Mouse (Mus musculus): ENCODE data around the gene Atg101. TPM values are rescaled to one million over a fixed set of nuclear protein-coding genes. Genes with fewer than 3 reads are reported as not detected.

Gene Atg101
- total RNA-seq, 1 experiment = 116 TPM

DNA sequence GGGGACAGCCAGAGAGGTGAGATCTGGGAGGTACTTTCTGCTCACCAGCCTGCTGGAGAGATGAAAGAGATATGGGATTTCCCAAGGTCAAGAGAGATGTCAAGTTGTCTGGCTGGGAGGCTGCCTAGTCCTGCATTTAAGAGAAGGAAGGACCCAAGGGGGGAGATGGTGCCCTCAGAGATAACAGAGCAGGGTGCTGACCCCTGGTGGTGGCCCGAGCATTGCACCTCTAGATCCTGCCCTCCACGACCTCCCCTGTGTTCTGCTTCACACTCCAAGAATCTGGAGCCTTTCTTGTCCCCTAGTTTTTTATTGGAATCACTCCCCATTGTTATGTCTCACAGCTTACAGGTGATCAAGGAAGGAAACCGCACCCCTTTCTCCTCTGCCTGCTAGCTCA, 47.2 kb upstream of the Atg101 start:
- in situ Hi-C loops (cut with MboI; ENCODE audit: low sequenced_read_pairs in 2 of 2, unreplicated experiment in 2 of 2) = no loop called here
- H3K27ac ChIP-seq (ENCODE audit: insufficient read depth, low read depth, low read length, poor library complexity, severe bottlenecking) = no peak overlapping the region
- peak; percentile 65 for DNase-seq (ENCODE audit: low read depth, low spot score)
- TF ChIP-seq MAFK (IDR thresholded peaks at IDR 0.05; ENCODE audit: insufficient read depth, low read depth, low read length) (no peak), ZNF384 (IDR thresholded peaks at IDR 0.05; ENCODE audit: low read depth, low read length) (no peak), HCFC1 (IDR thresholded peaks at IDR 0.05; ENCODE audit: borderline replicate concordance, insufficient read depth, low read length) (no peak), ZC3H11A (IDR thresholded peaks at IDR 0.05; ENCODE audit: borderline replicate concordance, low read depth, low read length) (no peak)
- H3K9me3 ChIP-seq (ENCODE audit: control insufficient read depth, insufficient read depth, low read depth, low read length) = no peaks in the 10 kb centered on the region
- no peak overlapping the region for H3K9ac ChIP-seq (ENCODE audit: insufficient read depth, low read depth, low read length, poor library complexity, severe bottlenecking)
- H3K36me3 ChIP-seq (ENCODE audit: control insufficient read depth, insufficient read depth, low read length, poor library complexity, severe bottlenecking) = peaks cover 3% of the 10 kb centered on the region; the same call in 1 of the 2 replicates
- no peak overlapping the region for H3K4me3 ChIP-seq (ENCODE audit: insufficient read depth in 1 of 2, low read depth in 1 of 2, low read length in 2 of 2, poor library complexity in 1 of 2, severe bottlenecking in 1 of 2)
- peaks cover 5 to 43% of the 10 kb centered on the region in 2 experiments for H3K4me1 ChIP-seq (ENCODE audit: control insufficient read depth in 2 of 2, insufficient read depth in 2 of 2, low read length in 2 of 2, poor library complexity in 1 of 2)

DNA sequence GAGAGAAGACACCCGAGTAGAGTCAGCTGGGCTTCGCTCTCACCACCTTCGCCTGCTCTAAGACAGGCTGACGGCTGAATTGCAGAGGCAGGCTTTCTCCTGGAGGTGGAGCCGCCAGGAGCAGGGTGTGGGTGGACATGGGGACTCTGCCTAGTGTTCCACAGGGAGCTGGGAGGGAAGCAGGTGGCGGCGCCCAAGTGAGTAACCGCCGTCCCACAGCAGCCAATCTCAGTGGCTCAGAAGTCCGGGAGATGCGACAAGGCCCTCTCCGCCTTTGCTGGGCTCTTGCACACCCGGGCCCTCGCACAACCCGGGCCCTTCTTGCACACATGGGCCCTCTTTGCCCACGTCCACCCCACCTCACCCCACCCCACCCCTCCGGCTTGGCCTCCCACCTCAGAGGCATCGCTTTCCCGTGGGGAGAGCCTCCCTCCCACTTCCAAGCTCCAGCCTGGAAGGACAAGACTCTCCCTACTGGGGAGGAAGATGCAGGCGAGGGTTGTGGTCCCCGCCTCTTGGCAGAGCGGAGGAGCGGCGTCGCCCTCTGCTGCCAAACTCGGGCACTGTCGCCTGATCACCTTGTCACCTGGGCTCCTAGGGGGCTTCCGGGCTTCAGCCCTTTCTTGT, 45.1 kb upstream of the Atg101 start:
- in situ Hi-C loops (cut with MboI; ENCODE audit: low sequenced_read_pairs in 2 of 2, unreplicated experiment in 2 of 2) = no loop called here
- H3K4me1 ChIP-seq (ENCODE audit: control insufficient read depth in 2 of 2, insufficient read depth in 2 of 2, low read length in 2 of 2, poor library complexity in 1 of 2) = peaks cover 0 to 31% of the 10 kb centered on the region in 2 experiments
- peak overlapping the region; percentile 9; the same call in 1 of the 2 replicates for H3K9ac ChIP-seq (ENCODE audit: insufficient read depth, low read depth, low read length, poor library complexity, severe bottlenecking)
- peak overlapping the region; percentile 51 to 55 for H3K4me3 ChIP-seq (ENCODE audit: insufficient read depth in 1 of 2, low read depth in 1 of 2, low read length in 2 of 2, poor library complexity in 1 of 2, severe bottlenecking in 1 of 2)
- H3K9me3 ChIP-seq (ENCODE audit: control insufficient read depth, insufficient read depth, low read depth, low read length) = no peaks in the 10 kb centered on the region
- DNase-seq (ENCODE audit: low read depth, low spot score) = peak; percentile 69
- no peak for TF ChIP-seq ZC3H11A (IDR thresholded peaks at IDR 0.05; ENCODE audit: borderline replicate concordance, low read depth, low read length)
- TF ChIP-seq CHD2 (IDR thresholded peaks at IDR 0.05; ENCODE audit: low read depth, low read length) = no peak
- TF ChIP-seq HCFC1 (IDR thresholded peaks at IDR 0.05; ENCODE audit: borderline replicate concordance, insufficient read depth, low read length) = no peak
- no peak for TF ChIP-seq ZNF384 (IDR thresholded peaks at IDR 0.05; ENCODE audit: low read depth, low read length)
- no peak for TF ChIP-seq MAFK (IDR thresholded peaks at IDR 0.05; ENCODE audit: insufficient read depth, low read depth, low read length)
- H3K27ac ChIP-seq (ENCODE audit: insufficient read depth, low read depth, low read length, poor library complexity, severe bottlenecking) = no peak overlapping the region
- H3K36me3 ChIP-seq (ENCODE audit: control insufficient read depth, insufficient read depth, low read length, poor library complexity, severe bottlenecking) = no peaks in the 10 kb centered on the region

DNA sequence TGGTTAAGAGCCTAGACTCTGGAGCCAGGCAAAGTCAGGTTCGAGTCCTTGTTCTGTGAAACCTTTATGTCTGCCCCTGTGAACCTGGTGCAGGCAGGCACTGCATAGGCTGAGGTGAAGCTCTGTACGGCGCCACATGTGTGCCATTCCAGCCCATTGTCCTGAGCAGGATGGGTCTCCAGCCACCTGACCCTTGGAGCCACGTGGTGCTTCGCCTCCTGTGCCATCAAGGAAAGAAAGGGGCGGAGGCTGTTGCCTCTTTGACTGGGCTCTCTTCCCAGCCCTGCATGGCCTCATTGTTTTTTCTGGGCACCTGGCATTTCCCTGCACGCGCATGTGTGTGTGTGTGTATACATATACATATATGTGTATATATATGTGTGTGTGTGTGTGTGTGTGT, 44.3 kb upstream of the Atg101 start:
- Histone ChIP-seq H3K36me3 (ENCODE audit: control insufficient read depth, insufficient read depth, low read length, poor library complexity, severe bottlenecking) (no peaks in the 10 kb centered on the region), H3K9ac (ENCODE audit: insufficient read depth, low read depth, low read length, poor library complexity, severe bottlenecking) (no peak overlapping the region; the same call in 1 of the 2 replicates), H3K27ac (ENCODE audit: insufficient read depth, low read depth, low read length, poor library complexity, severe bottlenecking) (no peak overlapping the region), H3K9me3 (ENCODE audit: control insufficient read depth, insufficient read depth, low read depth, low read length) (no peaks in the 10 kb centered on the region), H3K4me3 (ENCODE audit: insufficient read depth in 1 of 2, low read depth in 1 of 2, low read length in 2 of 2, poor library complexity in 1 of 2, severe bottlenecking in 1 of 2) (no peak overlapping the region), H3K4me1 (ENCODE audit: control insufficient read depth in 2 of 2, insufficient read depth in 2 of 2, low read length in 2 of 2, poor library complexity in 1 of 2) (peaks cover 0 to 27% of the 10 kb centered on the region in 2 experiments; a peak in 3 of 4 replicates)
- TF ChIP-seq ZC3H11A (IDR thresholded peaks at IDR 0.05; ENCODE audit: borderline replicate concordance, low read depth, low read length) (no peak), MAFK (IDR thresholded peaks at IDR 0.05; ENCODE audit: insufficient read depth, low read depth, low read length) (no peak), HCFC1 (IDR thresholded peaks at IDR 0.05; ENCODE audit: borderline replicate concordance, insufficient read depth, low read length) (no peak), ZNF384 (IDR thresholded peaks at IDR 0.05; ENCODE audit: low read depth, low read length) (no peak), CHD2 (IDR thresholded peaks at IDR 0.05; ENCODE audit: low read depth, low read length) (no peak)
- DNase-seq (ENCODE audit: low read depth, low spot score) = no peak
- in situ Hi-C loops (cut with MboI; ENCODE audit: low sequenced_read_pairs in 2 of 2, unreplicated experiment in 2 of 2) = no loop called here

DNA sequence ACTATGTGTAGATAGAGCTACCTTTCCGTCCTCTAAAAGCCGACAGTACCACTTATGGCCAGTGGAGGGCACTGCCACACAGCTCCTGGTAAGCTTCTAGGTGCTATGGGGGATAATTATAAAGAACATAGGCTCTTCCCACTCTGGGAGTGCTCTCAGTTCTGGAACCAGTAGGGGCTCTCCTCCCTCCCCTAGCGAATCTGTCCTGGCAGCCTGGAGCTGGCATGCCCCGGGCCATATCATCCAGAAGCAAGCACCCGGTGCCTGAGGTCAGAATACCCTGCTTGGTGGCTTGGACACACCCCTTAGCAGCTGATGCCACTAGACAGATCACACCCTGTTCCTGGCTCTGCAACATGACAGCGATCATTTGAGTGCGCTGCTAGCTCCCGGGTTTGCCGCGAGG, 43.3 kb upstream of the Atg101 start:
- H3K4me1 ChIP-seq (ENCODE audit: control insufficient read depth in 2 of 2, insufficient read depth in 2 of 2, low read length in 2 of 2, poor library complexity in 1 of 2) = peaks cover 0 to 22% of the 10 kb centered on the region in 2 experiments; a peak in 3 of 4 replicates
- no peak overlapping the region for H3K27ac ChIP-seq (ENCODE audit: insufficient read depth, low read depth, low read length, poor library complexity, severe bottlenecking)
- in situ Hi-C loops (cut with MboI; ENCODE audit: low sequenced_read_pairs in 2 of 2, unreplicated experiment in 2 of 2) = no loop called here
- no peaks in the 10 kb centered on the region for H3K36me3 ChIP-seq (ENCODE audit: control insufficient read depth, insufficient read depth, low read length, poor library complexity, severe bottlenecking)
- no peak for TF ChIP-seq HCFC1 (IDR thresholded peaks at IDR 0.05; ENCODE audit: borderline replicate concordance, insufficient read depth, low read length)
- TF ChIP-seq MAFK (IDR thresholded peaks at IDR 0.05; ENCODE audit: insufficient read depth, low read depth, low read length) = no peak
- TF ChIP-seq ZC3H11A (IDR thresholded peaks at IDR 0.05; ENCODE audit: borderline replicate concordance, low read depth, low read length) = 0 out of 2 replicates have a peak, but pooled peaks have one; percentile 60
- H3K4me3 ChIP-seq (ENCODE audit: insufficient read depth in 1 of 2, low read depth in 1 of 2, low read length in 2 of 2, poor library complexity in 1 of 2, severe bottlenecking in 1 of 2) = no peak overlapping the region
- peak; percentile 77 for DNase-seq (ENCODE audit: low read depth, low spot score)
- H3K9ac ChIP-seq (ENCODE audit: insufficient read depth, low read depth, low read length, poor library complexity, severe bottlenecking) = peak overlapping the region; percentile 9; the same call in 1 of the 2 replicates
- no peaks in the 10 kb centered on the region for H3K9me3 ChIP-seq (ENCODE audit: control insufficient read depth, insufficient read depth, low read depth, low read length)
